Mouse (Mus musculus) hindbrain, embryonic 15.5 days (tissue): ENCODE results near the gene 1700003E16Rik. TPM values are rescaled to one million over a fixed set of nuclear protein-coding genes. Genes with fewer than 3 reads are reported as not detected.
A peak's percentile ranks its signal among the peaks of the same experiment; 100 is the strongest.

ENCODE experiments used
- ATAC-seq: fragments of 200-750 bp; cut with Nextera tagmentation; 2 replicates; pipeline ENCODE4 v1.8.0; 2017; ENCODE audit warnings: low read depth, moderate number of reproducible peaks, moderate TSS enrichment; ENCODE audit not compliant: low FRiP score
- H3K27ac ChIP-seq: fragments of 300-500 bp; sonication (generic); replicated peaks from 2 replicates; pipeline ENCODE4 v1.5.1; 2015; ENCODE audit warnings: mild to moderate bottlenecking, inconsistent platforms
- H3K27me3 ChIP-seq: fragments of 300-500 bp; sonication (generic); 2 replicates; pipeline ENCODE4 v1.6.1; 2015; ENCODE audit warnings: control low read depth, inconsistent platforms
- H3K36me3 ChIP-seq: fragments of 300-500 bp; sonication (generic); 2 replicates; pipeline ENCODE4 v1.6.1; 2015; ENCODE audit warnings: control low read depth, inconsistent platforms
- H3K4me1 ChIP-seq: fragments of 300-500 bp; sonication (generic); replicated peaks from 2 replicates; pipeline ENCODE4 v1.6.1; 2015; ENCODE audit warnings: control low read depth, inconsistent platforms
- H3K4me2 ChIP-seq: fragments of 300-500 bp; sonication (generic); 2 replicates; pipeline ENCODE4 v1.6.1; 2015; ENCODE audit warnings: moderate library complexity, mild to moderate bottlenecking, inconsistent platforms
- H3K4me3 ChIP-seq: fragments of 300-500 bp; sonication (generic); 2 replicates; pipeline ENCODE4 v1.5.1; 2015; ENCODE audit warnings: mild to moderate bottlenecking, inconsistent platforms
- H3K9ac ChIP-seq: fragments of 300-500 bp; sonication (generic); 2 replicates; pipeline ENCODE4 v1.6.1; 2015; ENCODE audit warnings: inconsistent platforms
- H3K9me3 ChIP-seq: fragments of 300-500 bp; sonication (generic); 2 replicates; pipeline ENCODE4 v1.6.1; 2016; ENCODE audit warnings: control low read depth, inconsistent platforms
- WGBS: fragments of 180-500 bp; shearing (Covaris S2); methylation state at CpG from one replicate; pipeline ENCODE4 v1.1.7; 2015; 5-methylcytosine and 5-hydroxymethylcytosine counted together
- polyA plus RNA-seq: library from polyadenylated mRNA; unstranded; fragments of >200 nt; fragmentation: Nextera tagmentation; extraction: Ambion mirVana; gene quantifications from 2 replicates; pipeline ENCODE4 v1.2.1, GENCODE M21; 2015

The 1700003E16Rik gene
- polyA plus RNA-seq, 1 experiment from 2014 or later, result 9.8 TPM

- Histone ChIP-seq H3K9ac (no peak overlapping the region), H3K27ac (no peak overlapping the region), H3K4me3 (no peak overlapping the region), H3K36me3 (no peaks in the 10 kb centered on the region), H3K4me1 (peaks cover 32% of the 10 kb centered on the region), H3K4me2 (no peak overlapping the region), H3K27me3 (peaks cover 19% of the 10 kb centered on the region), H3K9me3 (no peaks in the 10 kb centered on the region)
- no peak for ATAC-seq
- whole genome bisulfite sequencing, result 72% methylated on average over 3 of the region's 3 CpGs
Measured at GRCm38 (mm10) chr6:83134226-83134625, 22.0 kb upstream of the 1700003E16Rik start.

- no peak for ATAC-seq
- Histone ChIP-seq H3K4me2 (peak within 1 kb of the TSS; percentile 52), H3K36me3 (no peaks in the 10 kb centered on the region), H3K9me3 (no peaks in the 10 kb centered on the region), H3K27ac (peak within 1 kb of the TSS; percentile 89; the same call in 1 of the 2 replicates), H3K9ac (peak within 1 kb of the TSS; percentile 31; the same call in 1 of the 2 replicates), H3K4me1 (peaks cover 32% of the 10 kb centered on the region), H3K4me3 (peak within 1 kb of the TSS; percentile 19), H3K27me3 (peaks cover 19% of the 10 kb centered on the region)
- WGBS, result 64% methylated on average over 7 of the region's 7 CpGs
Measured at GRCm38 (mm10) chr6:83134951-83135513, 21.2 kb upstream of the 1700003E16Rik start, which contains the start of gene Rtkn. Gene Rtkn, plus strand, starts transcription at chr6:83135463.

GRCm38 (mm10) chr6:83135571-83136161 is 20.5 kb upstream of the 1700003E16Rik start:
- Histone ChIP-seq H3K4me2 (peak overlapping the region; percentile 52), H3K4me3 (peak overlapping the region; percentile 19), H3K27me3 (peaks cover 19% of the 10 kb centered on the region), H3K9ac (no peak overlapping the region; the same call in 1 of the 2 replicates), H3K27ac (no peak overlapping the region), H3K36me3 (no peaks in the 10 kb centered on the region), H3K4me1 (peaks cover 32% of the 10 kb centered on the region), H3K9me3 (no peaks in the 10 kb centered on the region)
- WGBS, result 6% methylated on average over 37 of the region's 37 CpGs
- ATAC-seq, result no peak

GRCm38 (mm10) chr6:83136291-83136880 is 19.8 kb upstream of the 1700003E16Rik start:
- H3K4me1 ChIP-seq, result peaks cover 32% of the 10 kb centered on the region
- peak overlapping the region; percentile 52 for H3K4me2 ChIP-seq
- H3K9me3 ChIP-seq, result no peaks in the 10 kb centered on the region
- no peaks in the 10 kb centered on the region for H3K36me3 ChIP-seq
- peaks cover 19% of the 10 kb centered on the region for H3K27me3 ChIP-seq
- peak overlapping the region; percentile 89 for H3K27ac ChIP-seq
- peak overlapping the region; percentile 31 for H3K9ac ChIP-seq
- H3K4me3 ChIP-seq, result peak overlapping the region; percentile 34
- no peak for ATAC-seq
- 14% methylated on average over 5 of the region's 5 CpGs for WGBS

GRCm38 (mm10) chr6:83136881-83137575 is 19.2 kb upstream of the 1700003E16Rik start:
- 2% methylated on average over 20 of the region's 26 CpGs for WGBS
- peak overlapping the region; percentile 34 for H3K4me3 ChIP-seq
- H3K27me3 ChIP-seq, result peaks cover 19% of the 10 kb centered on the region
- H3K36me3 ChIP-seq, result no peaks in the 10 kb centered on the region
- peak overlapping the region; percentile 89 for H3K27ac ChIP-seq
- peak overlapping the region; percentile 52 for H3K4me2 ChIP-seq
- H3K4me1 ChIP-seq, result peaks cover 37% of the 10 kb centered on the region
- peak; percentile 72; the same call in 1 of the 2 replicates for ATAC-seq
- no peaks in the 10 kb centered on the region for H3K9me3 ChIP-seq
- peak overlapping the region; percentile 31 for H3K9ac ChIP-seq

GRCm38 (mm10) chr6:83137576-83137950 is 18.6 kb upstream of the 1700003E16Rik start:
- peak overlapping the region; percentile 89 for H3K27ac ChIP-seq
- peak; percentile 6; the same call in 1 of the 2 replicates for ATAC-seq
- peaks cover 19% of the 10 kb centered on the region for H3K27me3 ChIP-seq
- H3K4me1 ChIP-seq, result peaks cover 42% of the 10 kb centered on the region
- peak overlapping the region; percentile 52 for H3K4me2 ChIP-seq
- peak overlapping the region; percentile 31 for H3K9ac ChIP-seq
- H3K36me3 ChIP-seq, result no peaks in the 10 kb centered on the region
- WGBS, result 1% methylated on average over 12 of the region's 12 CpGs
- H3K9me3 ChIP-seq, result no peaks in the 10 kb centered on the region
- H3K4me3 ChIP-seq, result peak overlapping the region; percentile 34

- Histone ChIP-seq H3K4me2 (peak overlapping the region; percentile 52), H3K27ac (peak overlapping the region; percentile 89), H3K9ac (peak overlapping the region; percentile 31), H3K4me3 (peak overlapping the region; percentile 34), H3K4me1 (peaks cover 47% of the 10 kb centered on the region), H3K36me3 (no peaks in the 10 kb centered on the region), H3K9me3 (no peaks in the 10 kb centered on the region), H3K27me3 (peaks cover 19% of the 10 kb centered on the region)
- peak; percentile 7; the same call in 1 of the 2 replicates for ATAC-seq
- WGBS, result 2% methylated on average over 11 of the region's 11 CpGs
Measured at GRCm38 (mm10) chr6:83138056-83138455, 18.1 kb upstream of the 1700003E16Rik start.

GRCm38 (mm10) chr6:83140044-83140443 is 16.2 kb upstream of the 1700003E16Rik start:
- Histone ChIP-seq H3K9me3 (no peaks in the 10 kb centered on the region), H3K27me3 (peaks cover 16% of the 10 kb centered on the region), H3K4me2 (no peak overlapping the region), H3K36me3 (no peaks in the 10 kb centered on the region), H3K4me3 (no peak overlapping the region), H3K9ac (no peak overlapping the region), H3K4me1 (peaks cover 48% of the 10 kb centered on the region), H3K27ac (no peak overlapping the region)
- no peak for ATAC-seq
- WGBS, result 78% methylated on average over 8 of the region's 8 CpGs

GRCm38 (mm10) chr6:83141636-83142035 is 14.6 kb upstream of the 1700003E16Rik start:
- no peak for ATAC-seq
- WGBS, result 36% methylated on average over 4 of the region's 4 CpGs
- Histone ChIP-seq H3K4me1 (peaks cover 39% of the 10 kb centered on the region), H3K27me3 (0 out of 2 replicates have a peak, but pooled peaks cover 4% of the 10 kb centered on the region), H3K36me3 (no peaks in the 10 kb centered on the region), H3K4me3 (peak overlapping the region; percentile 38), H3K4me2 (peak overlapping the region; percentile 84), H3K27ac (no peak overlapping the region), H3K9ac (no peak overlapping the region), H3K9me3 (no peaks in the 10 kb centered on the region)

GRCm38 (mm10) chr6:83142211-83142731 is 13.9 kb upstream of the 1700003E16Rik start:
- H3K27ac ChIP-seq, result peak overlapping the region; percentile 30; the same call in 1 of the 2 replicates
- peak overlapping the region; percentile 57 for H3K9ac ChIP-seq
- no peaks in the 10 kb centered on the region for H3K36me3 ChIP-seq
- peak overlapping the region; percentile 38 for H3K4me3 ChIP-seq
- H3K27me3 ChIP-seq, result no peaks in the 10 kb centered on the region
- H3K9me3 ChIP-seq, result no peaks in the 10 kb centered on the region
- H3K4me2 ChIP-seq, result peak overlapping the region; percentile 84
- ATAC-seq, result 0 out of 2 replicates have a peak, but pooled peaks have one; percentile 31
- 3% methylated on average over 41 of the region's 41 CpGs for WGBS
- peaks cover 33% of the 10 kb centered on the region for H3K4me1 ChIP-seq

GRCm38 (mm10) chr6:83142886-83143285 is 13.3 kb upstream of the 1700003E16Rik start:
- Histone ChIP-seq H3K4me2 (peak overlapping the region; percentile 84), H3K4me3 (no peak overlapping the region; the same call in none of the 2 replicates), H3K9me3 (no peaks in the 10 kb centered on the region), H3K9ac (0 out of 2 replicates have a peak overlapping the region, but pooled peaks have one; percentile 57), H3K4me1 (peaks cover 26% of the 10 kb centered on the region), H3K27me3 (no peaks in the 10 kb centered on the region), H3K27ac (no peak overlapping the region), H3K36me3 (no peaks in the 10 kb centered on the region)
- WGBS, result 41% methylated on average over 11 of the region's 11 CpGs
- ATAC-seq, result no peak
